Mouse (Mus musculus) gastrocnemius, adult 18-20 months (tissue): Measurements from ENCODE around the gene Lgi4. TPM values are rescaled to one million over a fixed set of nuclear protein-coding genes. Genes with fewer than 3 reads are reported as not detected.
A peak's percentile ranks its signal among the peaks of the same experiment; 100 is the strongest.

Experiments
- DNase-seq: peaks from one replicate; pipeline ENCODE4 v3.0.0; 2021; ENCODE audit warnings: low spot score
- total RNA-seq, 2 experiments: library from RNA; stranded (reverse); gene quantifications; 2 replicates each; pipeline ENCODE4 v1.2.3; 2021

Lgi4 gene
- total RNA-seq, 2 experiments from 2014 or later, result 1.7 to 3.5 TPM

DNA sequence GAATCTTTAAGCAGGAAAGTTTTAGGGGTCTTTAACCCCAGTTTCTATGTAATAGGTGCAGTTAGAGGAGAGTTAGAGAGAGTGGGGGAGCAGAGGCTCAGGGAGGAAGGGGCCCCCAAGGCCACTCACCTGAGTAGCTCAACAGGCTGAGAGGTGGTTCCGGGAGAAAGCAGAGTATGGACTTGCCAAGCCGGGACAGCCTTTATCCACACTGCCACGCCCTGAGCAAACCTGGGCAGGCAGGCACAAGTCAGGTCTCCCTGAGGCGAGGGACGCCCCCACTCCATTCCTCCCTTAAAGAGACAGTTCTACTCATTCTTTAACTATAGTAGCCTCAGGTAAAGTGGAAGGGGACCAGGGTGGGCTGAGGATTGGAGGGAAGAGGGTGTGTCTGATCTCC is 17.4 kb downstream of the Lgi4 start, which contains the start of gene Fxyd3:
Gene Fxyd3, minus strand, starts transcription at position 213 of the 400 bp plus-strand sequence.
- no peak for DNase-seq

DNA sequence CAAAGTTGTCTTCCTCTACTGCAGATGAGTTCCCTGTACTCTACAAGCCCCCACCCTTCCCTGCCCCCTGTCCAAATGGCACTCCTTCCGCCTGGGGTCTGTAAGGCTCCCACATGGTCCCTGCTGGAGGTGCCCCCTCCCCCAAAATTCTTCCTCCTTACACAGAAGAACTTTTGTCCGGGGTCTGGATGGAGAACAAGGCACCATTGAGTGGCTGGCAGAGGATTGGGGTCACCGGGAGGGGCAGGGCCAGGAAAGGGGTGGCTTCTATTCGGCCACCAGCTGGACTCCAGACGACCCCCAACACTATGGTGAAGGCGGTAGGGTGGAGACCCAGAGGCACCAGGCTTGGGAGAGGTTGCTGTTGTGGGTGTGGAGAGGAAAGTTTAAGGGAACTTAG is 18.3 kb downstream of the Lgi4 start:
- no peak for DNase-seq

GRCm38 (mm10) chr7:31077885-31078445 is 18.8 kb downstream of the Lgi4 start:
- peak; percentile 58 for DNase-seq

DNA sequence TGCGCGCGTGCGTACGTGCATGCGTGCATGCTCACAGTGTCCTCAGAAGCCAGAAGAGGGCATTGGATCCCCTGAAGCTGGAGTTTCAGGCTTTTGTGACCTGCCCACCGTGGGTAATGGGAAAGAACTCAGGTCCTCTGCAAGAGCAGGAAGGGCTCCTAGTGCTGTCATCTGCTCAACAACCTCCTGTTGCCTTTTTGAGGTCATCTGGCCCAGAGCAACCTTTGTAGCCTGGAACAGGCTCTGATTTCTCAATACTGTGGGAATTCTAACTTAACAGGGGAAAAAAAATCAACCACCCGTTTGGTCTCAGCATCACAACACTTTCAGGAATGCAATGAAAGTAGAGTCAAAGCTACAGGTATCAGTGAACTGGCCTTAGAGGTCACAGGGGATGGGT is 20.5 kb downstream of the Lgi4 start:
- no peak for DNase-seq

DNA sequence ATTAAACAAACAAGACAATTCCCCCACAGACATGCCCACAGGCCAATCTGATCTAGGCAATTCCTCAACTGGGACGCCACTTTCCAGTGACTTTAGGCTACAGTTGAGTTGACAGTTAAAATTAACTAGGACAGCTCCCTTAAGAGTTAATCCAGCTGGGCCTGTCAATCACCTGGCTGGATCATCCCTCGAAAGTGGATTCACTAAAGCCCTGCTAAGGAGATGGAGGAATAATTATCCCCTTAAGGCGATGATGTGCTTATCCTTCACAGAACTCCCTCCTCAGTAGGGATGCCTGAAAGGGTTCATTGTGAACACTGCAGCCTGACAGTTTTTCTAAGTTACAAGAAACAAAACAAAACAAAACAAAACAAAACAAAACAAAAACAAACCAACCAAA is 21.5 kb downstream of the Lgi4 start:
- DNase-seq, result no peak

DNA sequence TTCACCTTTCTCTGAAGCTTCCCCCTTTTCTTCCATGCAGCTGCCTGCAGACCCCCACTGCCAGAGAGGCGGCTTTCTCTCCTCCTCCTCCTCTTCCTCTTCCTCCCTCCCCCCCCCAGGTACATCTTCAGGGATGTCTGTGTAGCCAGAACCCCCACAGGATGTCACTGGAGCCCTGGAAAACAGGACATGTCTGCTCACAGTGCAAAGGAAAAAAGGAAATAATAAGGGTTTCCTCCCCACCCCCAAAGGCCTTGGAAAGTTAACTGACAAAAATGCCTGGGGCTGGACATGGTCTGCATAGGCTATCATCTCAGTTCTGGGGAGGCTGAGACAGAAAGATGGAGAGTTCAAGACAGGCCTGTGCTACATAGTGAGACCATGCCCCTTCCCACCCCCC is 22.0 kb downstream of the Lgi4 start:
- DNase-seq, result no peak

- DNase-seq, result no peak
Measured at GRCm38 (mm10) chr7:31082106-31082505, 23.0 kb downstream of the Lgi4 start.

DNA sequence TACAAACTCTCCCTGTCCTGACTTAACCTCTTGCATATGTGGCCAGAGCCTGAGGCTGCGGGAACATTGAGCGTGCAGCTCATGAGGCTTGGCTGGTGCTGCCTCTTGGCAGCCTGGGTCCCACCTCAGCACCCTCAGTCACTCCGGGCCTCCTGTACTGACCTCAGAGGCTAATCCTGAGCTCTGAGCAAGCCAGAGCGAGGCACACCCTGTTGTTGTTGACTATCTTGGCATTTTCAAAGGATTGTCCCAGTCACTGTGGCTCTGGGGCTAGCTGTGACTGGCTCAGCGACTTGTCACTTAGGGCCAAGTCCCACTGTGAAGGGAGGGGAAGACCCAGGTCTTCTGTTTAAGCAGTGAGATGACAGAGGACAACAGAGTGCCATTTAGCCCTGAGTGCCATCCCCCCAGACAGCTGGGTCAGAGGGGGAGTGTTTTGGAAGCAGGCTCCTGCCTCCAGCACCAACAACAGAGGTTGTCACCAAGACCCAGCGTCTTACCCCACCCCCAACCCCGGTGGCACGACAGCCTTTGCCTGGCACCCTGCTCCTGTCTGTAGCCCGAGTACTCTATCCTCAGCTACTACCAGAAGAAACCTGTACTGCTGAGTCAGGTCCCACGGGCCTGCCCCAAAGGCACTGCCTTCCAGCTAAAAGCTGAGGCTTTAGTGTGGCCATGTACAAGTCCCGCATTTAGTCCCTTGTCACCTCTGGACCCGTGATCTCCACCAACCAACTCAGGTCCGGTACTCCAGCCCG is 23.9 kb downstream of the Lgi4 start:
- DNase-seq, result peak; percentile 88

- DNase-seq, result no peak
Measured at GRCm38 (mm10) chr7:31084140-31084539, 25.0 kb downstream of the Lgi4 start.

GRCm38 (mm10) chr7:31085171-31085570 is 26.0 kb downstream of the Lgi4 start:
- peak; percentile 56 for DNase-seq

DNA sequence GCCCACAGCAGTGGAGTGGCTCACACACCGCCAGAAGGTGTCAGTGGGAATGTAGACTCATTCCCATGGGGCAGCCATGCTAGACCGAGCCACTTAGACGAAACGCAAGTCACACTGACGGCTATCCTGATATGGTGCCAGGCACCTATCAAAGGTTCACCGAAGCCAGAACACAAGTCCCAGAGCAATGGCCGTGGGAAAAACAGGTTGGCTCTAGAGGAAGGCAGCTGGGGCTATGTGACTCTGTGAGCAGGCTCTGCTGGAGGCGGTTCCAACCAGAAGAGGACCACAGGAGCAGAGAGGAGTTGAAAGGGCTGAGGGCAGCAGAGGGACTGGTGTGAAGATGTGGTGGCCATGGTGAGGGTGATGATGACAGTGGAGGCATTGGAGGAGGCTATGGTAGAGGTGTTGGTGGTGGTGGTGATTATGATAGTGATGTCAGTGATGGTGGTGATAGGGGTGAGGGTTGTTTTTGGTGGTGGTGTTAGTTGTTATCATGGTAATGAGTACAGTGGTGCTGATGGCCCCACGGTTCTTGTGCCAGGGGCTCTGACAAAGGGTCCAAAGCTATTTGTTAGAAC is 27.1 kb downstream of the Lgi4 start:
- DNase-seq, result no peak

DNA sequence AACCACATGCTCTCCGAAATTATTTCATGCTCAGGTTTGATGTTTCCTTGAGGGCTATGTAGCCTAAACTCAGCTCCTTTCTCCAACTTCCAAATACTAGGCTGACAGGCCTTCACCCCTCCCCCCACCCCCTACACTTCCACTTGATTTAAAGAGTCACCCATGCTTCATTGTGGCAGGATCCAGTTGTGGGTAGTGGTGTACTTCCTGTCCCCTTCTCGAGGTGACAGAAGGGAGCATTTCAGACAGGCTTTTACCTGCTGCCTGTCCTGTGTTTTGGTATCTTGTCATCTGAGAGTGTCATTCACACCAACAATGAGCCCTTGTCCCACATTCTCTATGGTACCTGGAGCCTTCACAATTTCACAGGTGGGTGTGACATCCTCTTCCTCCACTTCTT is 28.1 kb downstream of the Lgi4 start:
- no peak for DNase-seq

DNA sequence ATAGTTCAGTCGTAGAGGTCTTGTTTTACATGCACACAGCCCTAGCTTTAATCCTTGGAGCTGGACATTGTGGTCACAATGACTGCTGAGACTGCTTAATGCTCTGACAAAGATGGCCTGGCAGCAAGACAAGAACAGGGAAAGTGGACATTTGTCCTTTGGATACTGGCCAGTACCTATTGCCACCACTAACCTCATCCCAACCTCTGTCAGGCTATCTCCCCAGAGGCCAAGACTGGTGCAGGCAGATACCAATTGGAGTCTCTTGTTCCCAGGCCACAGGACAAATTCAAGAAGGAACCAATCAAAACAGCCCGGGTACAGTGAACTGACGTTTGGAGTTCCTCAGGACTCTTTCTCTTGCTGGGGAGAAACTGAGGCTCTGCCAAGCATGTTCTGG is 29.1 kb downstream of the Lgi4 start:
- no peak for DNase-seq

GRCm38 (mm10) chr7:31089721-31090120 is 30.6 kb downstream of the Lgi4 start:
- no peak for DNase-seq

GRCm38 (mm10) chr7:31094774-31095501 is 35.8 kb downstream of the Lgi4 start:
- no peak for DNase-seq

DNA sequence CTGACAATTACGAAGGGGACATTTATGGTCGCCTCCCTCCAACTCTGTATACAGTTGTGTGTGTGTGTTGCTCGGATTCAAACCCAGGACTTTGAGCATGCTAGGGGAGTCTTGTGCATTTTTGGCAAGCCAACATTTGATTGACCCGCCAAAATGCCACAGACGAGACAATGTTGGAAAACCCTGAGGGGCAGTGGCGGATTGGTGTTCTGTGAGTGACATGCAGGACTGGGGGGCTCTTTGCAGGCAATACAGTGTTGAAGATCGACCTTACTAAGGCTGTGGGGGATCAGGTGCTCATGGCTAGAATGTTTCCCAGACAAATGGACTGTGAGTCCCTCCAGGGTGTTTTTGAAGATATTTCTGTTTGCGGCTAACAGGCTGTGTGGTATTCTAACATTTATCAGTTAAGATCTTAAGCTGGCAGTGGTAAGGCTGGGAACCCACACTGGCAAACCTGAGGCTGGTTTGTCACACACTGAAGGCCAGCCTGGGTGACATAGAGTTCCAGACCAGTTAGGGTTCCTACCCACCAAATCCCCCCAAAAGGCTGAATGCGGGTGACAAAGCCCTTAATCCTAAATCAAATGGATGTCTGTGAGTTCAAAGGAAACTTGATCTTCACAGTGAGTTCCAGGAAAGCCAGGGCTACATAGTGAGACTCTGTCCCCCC is 37.9 kb downstream of the Lgi4 start:
- no peak for DNase-seq

DNA sequence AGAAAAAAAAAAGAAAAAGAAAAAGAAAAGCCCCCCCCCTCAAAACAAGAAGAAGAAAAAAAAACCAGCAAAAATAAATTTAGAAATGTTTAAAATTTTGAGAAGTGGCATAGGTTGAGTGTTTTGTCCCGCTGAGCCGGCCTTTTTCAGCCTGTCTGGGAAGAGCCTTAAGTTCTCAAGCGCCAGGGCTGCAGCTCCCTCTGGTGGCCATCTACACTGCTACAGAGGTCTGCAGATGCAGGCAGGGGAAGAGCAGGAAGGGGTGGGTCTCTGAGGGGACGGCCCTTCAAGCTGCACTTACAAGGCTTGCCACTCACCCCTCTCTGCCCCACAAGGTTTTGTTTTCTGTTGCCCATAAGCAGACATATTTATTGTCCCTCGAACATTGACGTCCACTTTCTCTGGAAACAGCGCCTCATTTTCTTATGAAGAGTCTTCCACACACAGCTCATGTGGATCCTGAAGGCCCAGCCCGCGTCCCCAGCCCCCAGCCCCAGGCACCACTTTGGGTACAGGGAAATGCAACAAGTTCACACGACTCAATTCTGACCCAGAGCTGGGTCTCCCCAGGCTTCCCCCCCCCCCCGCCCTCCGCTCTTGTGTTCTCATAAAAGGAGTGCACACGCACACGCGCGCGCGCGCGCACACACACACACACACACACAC is 38.6 kb downstream of the Lgi4 start:
- peak; percentile 92 for DNase-seq

GRCm38 (mm10) chr7:31098697-31099611 is 39.8 kb downstream of the Lgi4 start:
- DNase-seq, result no peak

- no peak for DNase-seq
Measured at GRCm38 (mm10) chr7:31099612-31099982, 40.5 kb downstream of the Lgi4 start.

- DNase-seq, result no peak
Measured at GRCm38 (mm10) chr7:31100786-31101185, 41.6 kb downstream of the Lgi4 start.
